Mouse (Mus musculus) right cerebral cortex, postnatal 25 days (tissue): ENCODE measurements around the gene Gabra3.

Experiments used
- DNase-seq: peaks from one replicate; pipeline ENCODE4 v3.0.0; 2022

Gabra3 gene

GRCm38 (mm10) chrX:72656230-72656898 lies at the start of gene Gabra3:
TSS of gene Gabra3 (minus strand) at chrX:72656848.
- peak; percentile 4 for DNase-seq

GRCm38 (mm10) chrX:72655789-72656188 lies 859 bp downstream of the Gabra3 start:
- peak; percentile 13 for DNase-seq

GRCm38 (mm10) chrX:72655381-72655780 lies 1.3 kb downstream of the Gabra3 start:
- no peak for DNase-seq

GRCm38 (mm10) chrX:72650688-72651087 lies 6.0 kb downstream of the Gabra3 start:
- no peak for DNase-seq

GRCm38 (mm10) chrX:72644691-72645090 lies 12.0 kb downstream of the Gabra3 start:
- no peak for DNase-seq

- no peak for DNase-seq
Observed at GRCm38 (mm10) chrX:72497284-72497683, 159.4 kb downstream of the Gabra3 start.

GRCm38 (mm10) chrX:72489806-72490205 lies 166.8 kb downstream of the Gabra3 start:
- no peak for DNase-seq

GRCm38 (mm10) chrX:72386758-72387157 lies 269.9 kb downstream of the Gabra3 start, which contains the start of gene Magea10:
TSS of gene Magea10 (minus strand) at chrX:72386858.
- no peak for DNase-seq
